Mouse (Mus musculus) frontal cortex, postnatal 10 days (tissue): Measurements from ENCODE around the gene Gimap7.
"Not testable (repeated sequence)": the region's sequence is repeated elsewhere in the genome, so short reads cannot be mapped to it uniquely, and the experiment has no call there.

Source experiments
- DNase-seq, 2 experiments: peaks; one replicate each; pipeline ENCODE4 v3.0.0; 2022; ENCODE audit warnings: low spot score in 2 of 2, mixed read lengths in 1 of 2

Gimap7 gene

GRCm38 (mm10) chr6:48718455-48718854, at the start of gene Gimap7, which contains the start of gene Gm28053:
Gene Gimap7 (plus strand): TSS chr6:48718621.
Gene Gm28053 (plus strand): TSS chr6:48718607.
- DNase-seq = no peak

- DNase-seq = no peak
These were observed 48.9 kb upstream of the Gimap7 start for GRCm38 (mm10) chr6:48669446-48669969.

- no peak for DNase-seq
These were observed 43.9 kb upstream of the Gimap7 start for GRCm38 (mm10) chr6:48674291-48675058.

GRCm38 (mm10) chr6:48675400-48675930, 43.0 kb upstream of the Gimap7 start:
- no peak for DNase-seq

- DNase-seq = no peak
These were observed 42.2 kb upstream of the Gimap7 start, which contains the start of gene Gimap9 for GRCm38 (mm10) chr6:48675931-48676859. Gene Gimap9 (plus strand): TSS chr6:48676129.

- no peak for DNase-seq
These were observed 41.5 kb upstream of the Gimap7 start for GRCm38 (mm10) chr6:48676860-48677415.

GRCm38 (mm10) chr6:48677492-48678345, 40.7 kb upstream of the Gimap7 start:
- no peak for DNase-seq

- DNase-seq = no peak
These were observed 40.0 kb upstream of the Gimap7 start for GRCm38 (mm10) chr6:48678391-48678790.

- no peak for DNase-seq
These were observed 38.7 kb upstream of the Gimap7 start for GRCm38 (mm10) chr6:48679701-48680100.

GRCm38 (mm10) chr6:48680421-48680820, 38.0 kb upstream of the Gimap7 start:
- no peak for DNase-seq

GRCm38 (mm10) chr6:48681472-48682090, 36.8 kb upstream of the Gimap7 start:
- DNase-seq = no peak

- DNase-seq = no peak
These were observed 36.1 kb upstream of the Gimap7 start for GRCm38 (mm10) chr6:48682271-48682670.

GRCm38 (mm10) chr6:48683263-48683821, 35.1 kb upstream of the Gimap7 start:
- DNase-seq = not testable (repeated sequence)

GRCm38 (mm10) chr6:48684319-48684718, 34.1 kb upstream of the Gimap7 start, which contains the start of gene Gimap4:
Gene Gimap4 (plus strand): TSS chr6:48684549.
- no peak for DNase-seq

- DNase-seq = no peak
These were observed 33.6 kb upstream of the Gimap7 start for GRCm38 (mm10) chr6:48684806-48685205.

- DNase-seq = no peak
These were observed 33.2 kb upstream of the Gimap7 start for GRCm38 (mm10) chr6:48685251-48685650.

- DNase-seq = no peak
These were observed 32.4 kb upstream of the Gimap7 start for GRCm38 (mm10) chr6:48685694-48686665.

- no peak for DNase-seq
These were observed 31.3 kb upstream of the Gimap7 start for GRCm38 (mm10) chr6:48687077-48687476.

- no peak for DNase-seq
These were observed 29.1 kb upstream of the Gimap7 start for GRCm38 (mm10) chr6:48689320-48689719.
